Mouse (Mus musculus) kidney, postnatal 25 days (tissue): ENCODE measurements around the gene Gm10378.
"Not testable (repeated sequence)": the region's sequence is repeated elsewhere in the genome, so short reads cannot be mapped to it uniquely, and the experiment has no call there.

ENCODE experiments used
- DNase-seq, 2 experiments: peaks; one replicate each; pipeline ENCODE4 v3.0.0; 2021; ENCODE audit warnings: mixed read lengths in 2 of 2

The Gm10378 gene

DNA sequence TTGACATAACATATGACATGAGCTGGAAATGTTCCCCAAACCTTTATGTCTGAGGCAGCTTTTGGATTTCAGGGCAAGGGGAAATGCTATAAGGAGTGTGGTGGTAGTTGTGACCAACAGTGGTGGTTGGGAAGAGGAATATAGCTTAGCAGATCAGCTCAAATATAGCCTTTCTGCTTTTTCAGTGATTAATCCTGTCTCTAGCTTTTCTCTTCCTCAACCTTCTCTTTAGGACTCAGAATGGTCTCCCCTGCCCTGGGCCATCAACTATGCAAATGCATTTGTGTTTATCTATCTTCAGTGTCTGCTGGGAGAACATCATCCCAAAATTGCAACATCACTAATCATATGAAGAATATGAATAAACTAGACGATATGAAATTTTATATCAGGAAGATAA lies at the start of gene Gm10378:
Gene Gm10378, plus strand, starts transcription at position 301 of the 400 bp plus-strand sequence.
- not testable (repeated sequence) for DNase-seq

DNA sequence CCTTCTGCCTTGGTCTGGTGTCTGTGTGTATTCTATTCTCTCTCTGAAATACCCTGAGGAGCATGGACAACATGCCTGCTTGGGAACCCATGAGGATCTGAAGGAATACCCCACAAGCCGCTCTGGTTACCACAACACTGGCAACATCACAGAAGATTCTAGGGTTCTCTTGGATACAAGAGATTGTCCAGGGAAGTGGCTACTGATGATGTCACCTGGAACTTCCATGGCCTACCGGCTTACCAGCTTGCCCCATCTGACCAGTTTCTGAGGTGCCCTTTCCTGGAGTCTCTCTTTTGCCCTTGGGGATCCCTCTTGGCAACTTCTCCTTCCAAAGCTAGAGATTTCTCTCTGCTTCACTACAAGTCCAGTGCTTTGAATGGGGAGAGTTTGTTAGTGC lies 13.9 kb upstream of the Gm10378 start, which contains the start of gene Gm3633:
Gene Gm3633, minus strand, starts transcription at position 101 of the 400 bp plus-strand sequence.
- not testable (repeated sequence) for DNase-seq
